Comparison of ENCODE assay signal across 22 mouse cellular contexts in genomic region chr4:141656932-141657331, GRCm38 (mm10). TPM values are rescaled to one million over a fixed set of nuclear protein-coding genes. Genes with fewer than 3 reads are reported as not detected.
DNase-seq lines count a peak whose midpoint lies in the region; ATAC-seq and TF ChIP-seq lines count a peak whose summit lies in the region.
"Had no signal": no experiment of that assay in that cellular context is flagged by ENCODE, and none has a peak within 500 bp of the region (broad histone marks: within the 10 kb centered on the region; RNA-seq: fewer than 3 reads in every experiment).

No protein-coding gene starts in this region.

- H3K9ac ChIP-seq in heart, embryonic 15.5 days, result no peak overlapping the region
- no peak overlapping the region for H3K9ac ChIP-seq in liver, embryonic 12.5 days
- no peak overlapping the region for H3K9ac ChIP-seq in liver, embryonic 16.5 days (ENCODE audit: low read depth, low read length)
- H3K9ac ChIP-seq: embryonic facial prominence, embryonic 13.5 days; hindbrain, embryonic 12.5 days; intestine, embryonic 15.5 days; limb, embryonic 12.5 days; lung, embryonic 14.5 days; midbrain, embryonic 12.5 days had no signal

- TF ChIP-seq POLR2A in cerebellum, adult 2 months (IDR thresholded peaks at IDR 0.05; ENCODE audit: borderline replicate concordance, insufficient read depth, low read length), result no peak

- no peak for DNase-seq in cerebellum, adult 2 months
- DNase-seq in cerebellum, adult 11-12 months, result no peak
- DNase-seq in heart, postnatal 25 days (ENCODE audit: low spot score), result no peak
- DNase-seq in liver, result no peak
- DNase-seq in urinary bladder, postnatal 36 days (ENCODE audit: low spot score in 2 of 2), result no peak
- DNase-seq: adrenal gland, postnatal 10 days; kidney, adult 9 months; kidney, postnatal 36 days; lung, embryonic 14.5 days; thymus, postnatal 36 days had no signal

- H3K4me2 ChIP-seq in heart, embryonic 15.5 days, result no peak overlapping the region
- no peak overlapping the region for H3K4me2 ChIP-seq in liver, embryonic 12.5 days
- no peak overlapping the region for H3K4me2 ChIP-seq in liver, embryonic 16.5 days (ENCODE audit: low read depth, low read length)
- H3K4me2 ChIP-seq: embryonic facial prominence, embryonic 13.5 days; hindbrain, embryonic 12.5 days; intestine, embryonic 15.5 days; limb, embryonic 12.5 days; lung, embryonic 14.5 days; midbrain, embryonic 12.5 days had no signal

- H3K27ac ChIP-seq in cerebellum, adult 2 months (ENCODE audit: insufficient read depth, low read length), result peak overlapping the region; percentile 82; the same call in 1 of the 2 replicates
- H3K27ac ChIP-seq in heart, embryonic 15.5 days, result 0 out of 2 replicates have a peak overlapping the region, but pooled peaks have one; percentile 9
- H3K27ac ChIP-seq in liver, embryonic 12.5 days, result no peak overlapping the region
- 0 out of 2 replicates have a peak overlapping the region, but pooled peaks have one; percentile 26 for H3K27ac ChIP-seq in liver, embryonic 16.5 days (ENCODE audit: low read length)
- H3K27ac ChIP-seq: embryonic facial prominence, embryonic 13.5 days; hindbrain, embryonic 12.5 days; intestine, embryonic 15.5 days; limb, embryonic 12.5 days; midbrain, embryonic 12.5 days had no signal

- no peak for TF ChIP-seq CTCF in cerebellum, adult 2 months (IDR thresholded peaks at IDR 0.05; ENCODE audit: borderline replicate concordance, insufficient read depth, low read depth, low read length)

- H3K36me3 ChIP-seq in heart, embryonic 15.5 days, result peaks cover 32% of the 10 kb centered on the region
- H3K36me3 ChIP-seq in liver, embryonic 12.5 days, result peaks cover 47% of the 10 kb centered on the region
- H3K36me3 ChIP-seq in liver, embryonic 16.5 days (ENCODE audit: control insufficient read depth, insufficient read depth), result no peaks in the 10 kb centered on the region

- intact Hi-C loops in heart, postnatal 25 days (cut with DNase I), result no loop called here

- ATAC-seq in heart, embryonic 15.5 days (replicated peaks; ENCODE audit: insufficient number of reproducible peaks, insufficient read depth, low FRiP score, low read depth), result no peak
- ATAC-seq in liver, embryonic 12.5 days, result peak; percentile 22; the same call in 1 of the 2 replicates
- ATAC-seq in liver, embryonic 16.5 days (ENCODE audit: low read depth), result peak; percentile 68
- ATAC-seq: forebrain, embryonic 16.5 days; intestine, embryonic 15.5 days; Patski had no signal

- no peaks in the 10 kb centered on the region for H3K9me3 ChIP-seq in heart, embryonic 15.5 days (replicated peaks)
- no peaks in the 10 kb centered on the region for H3K9me3 ChIP-seq in liver, embryonic 12.5 days (replicated peaks)
- H3K9me3 ChIP-seq in liver, embryonic 16.5 days (replicated peaks; ENCODE audit: control insufficient read depth, low read length), result no peaks in the 10 kb centered on the region
- H3K9me3 ChIP-seq: embryonic facial prominence, embryonic 13.5 days; hindbrain, embryonic 12.5 days; intestine, embryonic 15.5 days; limb, embryonic 12.5 days; midbrain, embryonic 12.5 days had no signal

- peaks cover 44% of the 10 kb centered on the region for H3K4me1 ChIP-seq in cerebellum, adult 2 months (ENCODE audit: control insufficient read depth, insufficient read depth, low read length)
- H3K4me1 ChIP-seq in heart, embryonic 15.5 days (replicated peaks), result peaks cover 42% of the 10 kb centered on the region
- peaks cover 27% of the 10 kb centered on the region for H3K4me1 ChIP-seq in liver, embryonic 12.5 days
- H3K4me1 ChIP-seq in liver, embryonic 16.5 days (ENCODE audit: control insufficient read depth, low read depth, low read length), result peaks cover 11% of the 10 kb centered on the region; the same call in 1 of the 2 replicates
- H3K4me1 ChIP-seq: intestine, embryonic 15.5 days; limb, embryonic 12.5 days; midbrain, embryonic 12.5 days had no signal

- WGBS in cerebellum, adult 2 months, result 69% methylated on average over 8 of the region's 8 CpGs
- 72% methylated on average over 8 of the region's 8 CpGs for WGBS in heart, embryonic 15.5 days
- WGBS in liver, embryonic 12.5 days (ENCODE audit: insufficient replicate concordance), result 81% methylated on average over 8 of the region's 8 CpGs
- WGBS in liver, embryonic 16.5 days (ENCODE audit: insufficient replicate concordance), result 77% methylated on average over 8 of the region's 8 CpGs

- no peaks in the 10 kb centered on the region for H3K27me3 ChIP-seq in cerebellum, adult 2 months (ENCODE audit: control insufficient read depth, insufficient read depth, low read length)
- no peaks in the 10 kb centered on the region for H3K27me3 ChIP-seq in heart, embryonic 15.5 days
- H3K27me3 ChIP-seq in liver, embryonic 12.5 days (replicated peaks), result no peaks in the 10 kb centered on the region
- no peaks in the 10 kb centered on the region for H3K27me3 ChIP-seq in liver, embryonic 16.5 days (ENCODE audit: control insufficient read depth, insufficient read depth, low read depth, low read length)
- H3K27me3 ChIP-seq: embryonic facial prominence, embryonic 13.5 days; hindbrain, embryonic 12.5 days; intestine, embryonic 15.5 days; limb, embryonic 12.5 days; midbrain, embryonic 12.5 days; Patski had no signal

- H3K4me3 ChIP-seq in cerebellum, adult 2 months (replicated peaks; ENCODE audit: insufficient read depth, low read depth, low read length), result no peak overlapping the region
- H3K4me3 ChIP-seq in heart, embryonic 15.5 days, result no peak overlapping the region
- no peak overlapping the region for H3K4me3 ChIP-seq in liver, embryonic 12.5 days
- no peak overlapping the region for H3K4me3 ChIP-seq in liver, embryonic 16.5 days (ENCODE audit: low read depth, low read length)
- H3K4me3 ChIP-seq: embryonic facial prominence, embryonic 13.5 days; hindbrain, embryonic 12.5 days; intestine, embryonic 15.5 days; limb, embryonic 12.5 days; midbrain, embryonic 12.5 days; myocyte had no signal

RNA-seq across cellular contexts. Expression of gene Plekhm2, which starts 7.8 kb away (rescaled TPM):
- polyA plus RNA-seq in cerebellum, adult 2 months (2012; rRNA removed), result 124 and 130 TPM in 2 replicates
- polyA plus RNA-seq in heart, embryonic 15.5 days (2015; fragmentation: Nextera tagmentation; extraction: Ambion mirVana), result 6.9 and 7.1 TPM in 2 replicates
- total RNA-seq in heart, postnatal 25 days (2021), result 100 to 1,000 TPM in 1 of 2 experiments, 10 to 100 TPM in 1; 94.1 to 109 TPM
- polyA plus RNA-seq in liver, embryonic 12.5 days (2016; fragmentation: Nextera tagmentation; extraction: Ambion mirVana), result 1.9 and 2.4 TPM in 2 replicates
- polyA plus RNA-seq in liver, embryonic 16.5 days (2015; fragmentation: Nextera tagmentation; extraction: Ambion mirVana), result 1.0 and 1.5 TPM in 2 replicates

RNA-seq across cellular contexts. Expression of gene Rsc1a1, which starts 28.5 kb away (rescaled TPM):
- polyA plus RNA-seq in cerebellum, adult 2 months (2012; rRNA removed), result 7.4 and 8.1 TPM in 2 replicates
- polyA plus RNA-seq in heart, embryonic 15.5 days (2015; fragmentation: Nextera tagmentation; extraction: Ambion mirVana), result 0.27 TPM in 1 of 2 replicates, not detected in the other
- total RNA-seq in heart, postnatal 25 days (2021), result not detected
- 0.74 TPM in 1 of 2 replicates, not detected in the other for polyA plus RNA-seq in liver, embryonic 12.5 days (2016; fragmentation: Nextera tagmentation; extraction: Ambion mirVana)
- polyA plus RNA-seq in liver, embryonic 16.5 days (2015; fragmentation: Nextera tagmentation; extraction: Ambion mirVana), result not detected in 2 replicates
- polyA plus RNA-seq: embryonic facial prominence, embryonic 13.5 days; intestine, embryonic 15.5 days; limb, embryonic 12.5 days; midbrain, embryonic 12.5 days had no signal

RNA-seq across cellular contexts. Expression of gene Slc25a34, which starts 33.3 kb away (rescaled TPM):
- polyA plus RNA-seq in cerebellum, adult 2 months (2012; rRNA removed), result 7.7 and 9.5 TPM in 2 replicates
- polyA plus RNA-seq in heart, embryonic 15.5 days (2015; fragmentation: Nextera tagmentation; extraction: Ambion mirVana), result 0.76 and 0.96 TPM in 2 replicates
- total RNA-seq in heart, postnatal 25 days (2021), result 100 to 1,000 TPM; 105 to 117 TPM
- not detected in 2 replicates for polyA plus RNA-seq in liver, embryonic 12.5 days (2016; fragmentation: Nextera tagmentation; extraction: Ambion mirVana)
- 0.08 and 0.14 TPM in 2 replicates for polyA plus RNA-seq in liver, embryonic 16.5 days (2015; fragmentation: Nextera tagmentation; extraction: Ambion mirVana)
- polyA plus RNA-seq: embryonic facial prominence, embryonic 13.5 days; hindbrain, embryonic 12.5 days; limb, embryonic 12.5 days; lung, embryonic 14.5 days; neural tube, embryonic 14.5 days had no signal

RNA-seq across cellular contexts. Expression of gene Tmem82, which starts 38.5 kb away (rescaled TPM):
- polyA plus RNA-seq in cerebellum, adult 2 months (2012; rRNA removed), result 0.57 and 0.73 TPM in 2 replicates
- 1.0 and 1.2 TPM in 2 replicates for polyA plus RNA-seq in heart, embryonic 15.5 days (2015; fragmentation: Nextera tagmentation; extraction: Ambion mirVana)
- 10 to 100 TPM; 21.2 to 28.9 TPM for total RNA-seq in heart, postnatal 25 days (2021)
- 3.2 and 3.6 TPM in 2 replicates for polyA plus RNA-seq in liver, embryonic 12.5 days (2016; fragmentation: Nextera tagmentation; extraction: Ambion mirVana)
- polyA plus RNA-seq in liver, embryonic 16.5 days (2015; fragmentation: Nextera tagmentation; extraction: Ambion mirVana), result 4.5 and 5.3 TPM in 2 replicates

RNA-seq across cellular contexts. Expression of gene Fblim1, which starts 51.0 kb away (rescaled TPM):
- 2.3 and 2.6 TPM in 2 replicates for polyA plus RNA-seq in cerebellum, adult 2 months (2012; rRNA removed)
- polyA plus RNA-seq in heart, embryonic 15.5 days (2015; fragmentation: Nextera tagmentation; extraction: Ambion mirVana), result 48.4 and 59.1 TPM in 2 replicates
- 100 to 1,000 TPM; 298 to 316 TPM for total RNA-seq in heart, postnatal 25 days (2021)
- polyA plus RNA-seq in liver, embryonic 12.5 days (2016; fragmentation: Nextera tagmentation; extraction: Ambion mirVana), result 4.0 and 5.3 TPM in 2 replicates
- polyA plus RNA-seq in liver, embryonic 16.5 days (2015; fragmentation: Nextera tagmentation; extraction: Ambion mirVana), result 1.5 and 2.3 TPM in 2 replicates

Comparison
In these comparisons a context has a peak if more than half of its experiments do, and no peak if none do; other contexts are left out.
1. RNA of gene Plekhm2, which starts 7.8 kb away (polyA plus RNA-seq): 124 to 130 TPM in cerebellum, adult 2 months; 6.9 to 7.1 TPM in heart, embryonic 15.5 days, 1.9 to 2.4 TPM in liver, embryonic 12.5 days and 1.0 to 1.5 TPM in liver, embryonic 16.5 days; every median in the first group is over 10 times any median in the second.